Mouse (Mus musculus): ENCODE measurements around the gene Spata4. TPM values are rescaled to one million over a fixed set of nuclear protein-coding genes. Genes with fewer than 3 reads are reported as not detected.

Gene Spata4
- polyA plus RNA-seq, 1 experiment from 2014 or later = not detected

Other genes starting within 250 kb of the Spata4 start
- gene Asb5, start 71.2 kb upstream of the Spata4 start, polyA plus RNA-seq (2015; fragmentation: Nextera tagmentation; extraction: Ambion mirVana) = 5.5 and 7.3 TPM in 2 replicates
- gene Spcs3, start 70.8 kb upstream of the Spata4 start, polyA plus RNA-seq (2015; fragmentation: Nextera tagmentation; extraction: Ambion mirVana) = 74.9 and 82.5 TPM in 2 replicates

All from thymus, postnatal 0 days (tissue).